Mouse (Mus musculus): ENCODE measurements around the gene Myd88.
"Not testable (repeated sequence)": the region's sequence is repeated elsewhere in the genome, so short reads cannot be mapped to it uniquely, and the experiment has no call there.

The Myd88 gene

DNA sequence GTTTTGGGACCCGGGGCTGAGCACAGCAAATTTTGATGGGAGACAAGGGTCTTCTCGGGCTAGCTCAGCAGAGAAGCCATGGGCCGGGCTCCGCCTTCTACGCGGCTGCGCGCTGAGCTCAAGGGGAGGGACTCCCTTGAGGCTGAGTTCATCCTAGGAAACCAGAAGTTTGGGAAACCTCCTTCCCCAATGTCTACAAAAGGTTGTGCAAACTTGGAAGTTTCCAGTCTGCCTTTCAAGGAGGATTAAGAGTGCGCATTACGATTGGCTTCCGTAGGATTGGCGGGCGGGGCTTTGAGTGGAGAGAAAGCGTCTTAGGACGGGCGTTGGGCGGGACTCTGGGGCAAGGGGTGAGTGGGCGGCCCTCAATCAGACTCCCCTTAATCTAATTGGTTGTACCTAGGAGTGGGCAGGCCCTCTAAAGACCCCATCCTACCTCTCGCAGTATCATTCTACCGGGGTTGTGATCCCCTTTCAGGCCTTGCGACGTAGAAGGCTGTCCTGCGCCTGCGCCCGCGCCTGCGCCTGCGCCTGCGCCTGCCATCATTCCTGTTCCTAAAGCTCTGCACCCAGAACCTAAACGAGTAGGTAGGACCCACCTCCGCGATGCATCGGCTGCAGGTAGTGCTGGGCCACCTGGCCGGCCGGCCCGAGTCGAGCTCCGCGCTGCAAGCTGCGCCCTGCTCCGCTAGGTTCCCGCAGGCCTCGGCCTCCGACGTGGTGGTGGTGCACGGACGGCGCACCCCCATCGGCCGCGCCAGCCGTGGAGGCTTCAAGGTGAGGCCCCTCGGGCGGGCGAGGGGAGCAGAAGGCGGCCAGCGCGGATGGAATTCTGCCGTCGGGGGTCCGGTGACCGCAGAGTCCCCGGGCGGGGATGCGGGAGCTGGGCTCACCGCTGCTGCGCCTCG is at the start of gene Myd88:
TSS of gene Myd88 (minus strand) at position 503 of the 908 bp plus-strand sequence.
- peak; percentile 94 for ATAC-seq (ENCODE audit: insufficient number of reproducible peaks, low FRiP score, low TSS enrichment)

DNA sequence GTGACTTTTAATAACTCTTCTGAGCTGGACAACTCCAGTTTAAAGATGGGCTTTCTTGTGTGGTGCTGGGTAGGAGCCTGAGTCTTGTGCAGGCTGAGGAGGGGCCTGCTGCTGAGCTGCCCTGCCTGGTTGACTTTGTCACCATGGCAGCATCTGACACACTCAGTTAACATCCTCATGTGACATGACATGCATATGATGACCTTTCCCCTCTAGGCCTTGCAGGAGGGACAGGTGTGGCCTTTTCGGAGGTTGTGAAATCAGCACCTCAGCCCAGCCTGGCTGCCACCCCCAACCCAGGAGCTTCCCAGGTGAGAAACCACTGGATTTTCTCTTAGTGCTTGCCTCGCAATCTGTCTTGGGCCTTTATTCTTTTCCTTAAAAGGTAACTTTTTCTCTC is 49.0 kb upstream of the Myd88 start:
- no peak for ATAC-seq (ENCODE audit: insufficient number of reproducible peaks, low FRiP score, low TSS enrichment)

DNA sequence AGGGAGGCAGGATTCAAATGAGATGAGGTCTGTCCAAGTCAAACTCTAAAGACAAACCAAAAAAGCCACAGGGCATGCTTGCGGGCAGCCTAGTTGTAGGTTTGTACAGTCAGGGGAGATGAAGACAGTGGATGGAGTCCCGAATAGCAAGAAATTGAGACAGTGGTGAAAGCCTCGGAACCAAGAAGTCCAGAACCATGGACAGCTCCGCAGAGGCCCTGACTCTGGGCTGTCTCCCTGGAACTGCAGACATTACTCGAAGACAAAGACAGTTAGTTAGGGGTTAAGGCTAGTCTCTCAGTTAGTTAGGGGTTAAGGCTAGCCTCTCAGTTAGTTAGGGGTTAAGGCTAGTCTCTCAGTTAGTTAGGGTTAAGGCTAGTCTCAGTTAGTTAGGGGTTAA is 47.7 kb upstream of the Myd88 start:
- no peak for ATAC-seq (ENCODE audit: insufficient number of reproducible peaks, low FRiP score, low TSS enrichment)

DNA sequence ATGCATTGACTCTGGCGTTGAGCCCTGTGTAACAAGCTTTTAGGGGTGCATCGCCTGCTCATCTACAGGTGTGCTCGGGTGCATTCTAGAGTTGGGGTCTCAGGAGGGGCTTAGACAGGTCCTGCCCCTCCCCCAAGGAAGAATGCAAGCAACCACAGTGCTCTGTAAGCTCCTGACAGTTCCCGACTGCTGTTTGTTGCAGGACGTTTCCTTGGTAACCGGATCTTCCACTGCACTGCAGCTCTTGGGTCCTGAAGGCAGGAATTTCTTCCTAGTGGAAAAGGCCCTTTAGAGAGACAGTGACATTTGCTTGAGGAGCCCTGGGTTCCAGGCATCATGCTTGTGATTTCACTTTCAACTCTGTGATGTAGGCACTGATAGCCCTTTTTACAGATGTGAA is 41.4 kb upstream of the Myd88 start:
- ATAC-seq (ENCODE audit: insufficient number of reproducible peaks, low FRiP score, low TSS enrichment), result no peak

DNA sequence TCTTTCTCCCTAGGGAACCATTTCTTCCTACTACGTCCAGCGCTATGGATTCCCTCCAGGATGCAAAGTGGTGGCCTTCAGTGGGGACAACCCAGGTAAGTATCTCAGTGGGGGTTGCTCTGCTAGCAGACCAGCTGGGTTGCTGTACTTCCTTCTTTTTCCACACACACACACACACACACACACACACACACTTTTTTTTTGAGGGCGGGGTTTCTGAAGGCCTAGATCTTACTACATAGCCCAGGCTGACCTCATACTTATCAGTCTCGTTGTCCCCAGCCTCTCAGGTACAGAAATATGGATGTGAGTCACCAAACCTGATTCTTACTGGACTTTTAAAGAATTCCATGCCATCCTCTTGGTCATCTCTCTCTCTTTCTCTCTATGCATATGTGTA is 37.0 kb upstream of the Myd88 start:
- no peak for ATAC-seq (ENCODE audit: insufficient number of reproducible peaks, low FRiP score, low TSS enrichment)

DNA sequence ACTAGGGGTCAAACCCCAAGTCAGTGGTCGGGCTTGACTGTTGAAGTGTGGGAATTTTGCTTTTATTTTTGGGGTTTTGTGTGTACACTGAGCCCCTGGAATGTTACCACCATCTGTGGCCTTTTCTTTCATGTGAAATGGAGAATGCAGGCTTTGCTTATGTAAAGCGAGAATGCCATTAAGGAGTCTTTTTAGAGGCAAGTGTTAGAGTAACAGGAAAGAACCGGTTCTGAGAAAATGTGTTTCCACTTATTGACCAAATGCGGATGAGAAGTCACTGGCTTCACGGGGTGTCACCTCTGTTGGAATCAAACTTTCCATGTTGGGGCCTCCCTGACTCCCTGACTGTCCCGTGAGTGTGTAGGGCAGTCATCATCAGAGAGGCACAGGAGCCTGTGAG is 34.3 kb upstream of the Myd88 start:
- ATAC-seq (ENCODE audit: insufficient number of reproducible peaks, low FRiP score, low TSS enrichment), result no peak

DNA sequence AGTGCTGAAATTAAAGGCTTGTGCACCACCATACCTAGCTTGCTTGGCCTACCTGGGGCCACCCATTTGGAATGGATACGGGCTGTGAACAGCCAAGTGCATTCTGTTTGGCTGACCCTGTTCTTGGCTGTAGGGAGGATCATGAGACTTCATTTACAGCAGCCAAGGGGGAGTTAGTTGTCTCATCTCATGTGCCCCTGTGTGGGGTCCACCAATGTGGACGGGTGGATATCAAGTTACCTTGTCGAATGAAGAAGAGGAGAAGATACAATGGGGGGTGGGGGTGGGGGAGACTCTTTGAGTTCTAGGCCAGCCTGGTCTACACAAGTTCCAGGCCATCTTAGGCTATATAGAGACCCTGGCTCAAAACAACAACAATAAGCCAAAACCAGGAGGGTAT is 33.8 kb upstream of the Myd88 start:
- no peak for ATAC-seq (ENCODE audit: insufficient number of reproducible peaks, low FRiP score, low TSS enrichment)

DNA sequence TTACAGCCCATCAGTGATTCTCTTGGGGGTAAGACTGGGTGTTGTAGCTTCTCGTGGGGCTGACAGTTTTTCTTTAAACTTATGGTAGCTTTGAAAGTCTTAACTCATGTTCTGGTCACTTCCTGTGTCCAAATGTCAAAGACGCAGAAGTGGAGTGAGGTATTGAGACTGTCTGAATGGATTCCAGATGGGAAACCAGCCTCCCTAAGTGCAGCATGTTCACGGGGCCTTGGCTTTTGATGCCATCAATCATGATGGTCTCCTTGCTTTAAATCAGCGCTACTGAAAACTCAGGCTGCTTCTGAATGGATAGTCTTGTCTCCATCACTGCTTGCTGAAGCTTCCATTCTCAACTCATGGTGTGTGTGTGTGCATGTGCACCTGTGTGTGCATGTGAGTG is 30.0 kb upstream of the Myd88 start:
- no peak for ATAC-seq (ENCODE audit: insufficient number of reproducible peaks, low FRiP score, low TSS enrichment)

DNA sequence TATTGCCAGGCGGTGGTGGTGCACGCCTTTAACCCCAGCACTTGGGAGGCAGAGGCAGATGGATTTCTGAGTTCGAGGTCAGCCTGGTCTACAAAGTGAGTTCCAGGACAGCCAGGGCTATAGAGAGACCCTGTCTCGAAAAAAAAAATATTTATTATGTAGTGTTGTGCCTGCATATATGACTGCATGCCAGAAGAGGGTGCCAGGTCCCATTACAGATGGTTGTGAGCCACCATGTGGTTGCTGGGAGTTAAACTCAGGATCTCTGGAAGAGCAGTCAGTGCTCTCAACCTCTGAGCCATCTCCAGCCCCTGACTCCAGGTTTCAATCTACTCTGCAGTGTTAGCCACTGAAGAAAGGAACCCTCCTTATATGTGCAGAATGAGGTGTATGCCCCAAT is 29.6 kb upstream of the Myd88 start:
- not testable (repeated sequence) for ATAC-seq (ENCODE audit: insufficient number of reproducible peaks, low FRiP score, low TSS enrichment)

DNA sequence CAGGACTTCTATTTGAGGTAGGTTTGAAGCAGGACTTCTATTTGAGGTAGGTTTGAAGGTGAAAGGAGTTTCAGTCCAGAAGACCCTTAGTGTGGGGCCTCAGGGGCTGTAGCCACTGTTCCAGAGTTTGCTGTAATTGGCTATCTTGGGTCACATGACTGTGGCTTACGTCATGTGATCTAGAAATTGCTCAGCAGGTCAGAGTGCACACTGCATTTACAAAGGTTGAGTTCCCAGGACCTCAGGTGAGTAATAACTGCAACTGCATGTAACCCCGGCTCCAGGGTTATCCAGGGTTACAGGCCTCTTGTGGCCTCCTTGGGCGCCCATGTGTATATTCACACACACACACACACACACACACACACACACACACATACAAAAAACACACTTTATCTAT is 27.2 kb upstream of the Myd88 start:
- ATAC-seq (ENCODE audit: insufficient number of reproducible peaks, low FRiP score, low TSS enrichment), result no peak

DNA sequence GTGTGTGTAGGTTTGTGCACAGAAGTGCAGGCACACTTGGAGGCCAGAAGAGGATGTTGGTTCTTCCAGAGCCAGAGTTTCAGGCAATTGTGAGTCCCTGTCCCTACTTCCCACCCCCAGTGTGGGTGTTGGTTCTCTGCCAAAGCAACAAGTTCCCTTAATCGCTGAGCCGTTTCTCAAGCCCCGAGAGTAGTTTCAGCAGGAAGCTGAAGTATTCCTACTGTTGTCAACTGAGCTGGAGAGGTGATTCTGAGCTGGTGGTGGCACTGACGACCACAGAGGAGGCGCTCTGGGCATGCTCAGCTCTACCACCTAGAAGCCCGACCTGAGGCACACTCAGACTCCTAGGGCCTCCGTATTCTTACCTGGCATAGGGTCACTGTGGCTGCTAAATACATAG is 24.1 kb upstream of the Myd88 start, which contains the start of gene Slc22a14:
TSS of gene Slc22a14 (minus strand) at position 270 of the 400 bp plus-strand sequence.
- ATAC-seq (ENCODE audit: insufficient number of reproducible peaks, low FRiP score, low TSS enrichment), result no peak

DNA sequence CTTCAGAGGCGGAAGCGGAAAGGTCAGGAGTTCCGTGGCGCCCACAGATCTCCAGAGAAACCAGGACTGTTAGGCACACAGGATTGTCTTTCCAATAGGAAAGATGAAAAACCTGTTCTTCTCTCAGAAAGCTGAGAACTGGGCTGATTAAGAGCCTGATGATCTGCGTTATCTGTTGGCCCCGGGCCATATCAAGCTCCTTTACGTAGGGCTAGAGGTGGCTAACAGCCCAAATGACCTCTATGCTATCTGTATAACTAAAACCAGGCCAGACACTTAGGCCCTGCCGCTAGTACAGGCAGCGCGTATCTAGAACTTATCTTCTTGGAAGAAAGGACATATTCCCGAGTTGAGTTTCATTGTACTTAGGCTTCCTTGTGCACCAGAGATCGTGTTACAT is 22.0 kb upstream of the Myd88 start:
- no peak for ATAC-seq (ENCODE audit: insufficient number of reproducible peaks, low FRiP score, low TSS enrichment)

DNA sequence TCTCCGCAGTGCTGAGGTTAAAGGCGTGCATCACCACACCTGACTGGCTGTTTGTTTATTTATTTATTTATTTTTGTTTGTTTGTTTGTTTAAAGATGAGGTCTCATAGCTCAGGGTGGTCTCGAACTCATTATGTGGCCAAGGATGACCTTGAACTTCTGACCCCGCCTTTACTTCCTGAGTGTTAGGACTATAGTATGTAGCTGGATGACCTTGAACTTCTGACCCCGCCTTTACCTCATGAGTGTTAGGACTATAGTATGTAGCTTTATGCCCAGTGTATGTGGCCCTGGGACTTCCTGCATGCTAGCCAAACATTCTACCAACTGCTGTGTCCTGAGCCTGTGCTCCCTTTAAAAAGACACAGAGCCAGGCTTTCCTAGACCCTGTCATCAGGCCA is 20.2 kb upstream of the Myd88 start:
- no peak for ATAC-seq (ENCODE audit: insufficient number of reproducible peaks, low FRiP score, low TSS enrichment)

DNA sequence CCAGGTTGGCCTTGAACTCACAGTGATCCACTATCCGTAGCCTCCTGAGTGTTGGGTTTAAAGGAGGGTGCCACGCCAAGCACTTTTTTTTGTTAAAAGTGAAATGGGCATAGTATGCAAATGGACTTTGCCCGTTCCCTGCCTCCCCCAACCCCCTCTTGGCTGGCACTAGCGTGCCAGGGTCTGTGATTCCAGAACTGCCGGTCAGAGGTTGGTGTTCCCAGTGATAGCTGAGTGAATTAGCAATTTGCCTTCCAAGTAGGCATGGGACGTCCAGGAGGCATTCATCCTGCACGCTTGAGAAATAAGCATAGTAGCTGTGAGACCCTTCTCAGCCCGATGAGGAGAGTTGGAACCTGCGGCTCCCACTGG is 16.8 kb upstream of the Myd88 start:
- no peak for ATAC-seq (ENCODE audit: insufficient number of reproducible peaks, low FRiP score, low TSS enrichment)

DNA sequence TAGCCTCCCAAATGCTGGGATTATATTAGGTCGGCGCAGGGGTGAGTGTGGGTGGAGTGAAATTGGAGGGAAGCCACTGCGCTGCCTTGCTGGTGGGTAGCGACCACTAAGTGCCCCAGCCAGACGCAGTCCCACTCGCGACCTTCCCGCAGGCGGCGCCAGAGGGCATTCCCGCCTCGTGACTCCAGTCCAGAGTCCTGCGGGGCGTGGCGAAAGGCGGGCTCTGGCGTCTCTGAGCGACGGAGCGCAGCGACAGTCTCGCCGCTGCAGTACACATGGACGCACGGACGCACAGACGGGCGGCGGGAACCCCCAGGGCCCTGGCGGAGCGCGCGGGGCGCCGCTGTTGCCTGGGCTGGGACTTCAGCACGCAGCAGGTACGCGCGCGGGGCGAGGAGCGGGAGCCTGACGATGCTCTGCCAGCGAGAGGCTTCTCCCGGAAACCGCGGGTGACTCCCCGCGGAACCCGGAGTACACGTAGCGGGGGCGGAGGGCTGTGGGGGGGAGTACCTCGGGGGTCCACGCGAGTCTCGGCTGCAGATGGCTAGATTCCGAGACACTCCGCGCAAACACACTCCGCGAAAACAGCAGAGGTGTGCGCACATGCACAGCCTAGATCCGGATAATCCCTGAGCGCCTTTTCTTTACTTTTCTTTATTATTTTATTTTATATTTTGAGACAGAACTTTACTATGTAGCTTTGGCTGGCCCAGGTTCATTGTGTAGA is 16.3 kb upstream of the Myd88 start, which contains the start of gene Xylb:
TSS of gene Xylb (plus strand) at position 51 of the 727 bp plus-strand sequence.
- peak; percentile 82 for ATAC-seq (ENCODE audit: insufficient number of reproducible peaks, low FRiP score, low TSS enrichment)

DNA sequence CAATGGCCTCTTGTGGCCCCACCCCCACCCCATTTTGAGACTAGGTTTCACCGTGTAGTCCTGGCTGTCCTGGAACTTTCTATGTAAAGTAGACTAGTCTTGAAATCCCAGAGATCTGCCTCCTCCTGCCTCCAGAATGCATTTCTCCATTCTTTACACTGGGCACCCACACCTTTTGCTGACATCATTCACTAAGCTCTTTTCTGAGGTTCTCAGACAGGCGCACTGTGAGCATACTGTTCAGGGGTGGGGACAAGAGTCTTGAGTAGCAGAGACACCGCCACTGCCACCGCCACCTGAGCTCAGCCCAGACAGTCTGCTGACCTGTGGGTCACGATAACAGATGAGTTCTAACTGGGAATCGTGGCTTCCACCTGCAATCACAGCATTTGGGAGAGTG is 14.7 kb upstream of the Myd88 start:
- no peak for ATAC-seq (ENCODE audit: insufficient number of reproducible peaks, low FRiP score, low TSS enrichment)

DNA sequence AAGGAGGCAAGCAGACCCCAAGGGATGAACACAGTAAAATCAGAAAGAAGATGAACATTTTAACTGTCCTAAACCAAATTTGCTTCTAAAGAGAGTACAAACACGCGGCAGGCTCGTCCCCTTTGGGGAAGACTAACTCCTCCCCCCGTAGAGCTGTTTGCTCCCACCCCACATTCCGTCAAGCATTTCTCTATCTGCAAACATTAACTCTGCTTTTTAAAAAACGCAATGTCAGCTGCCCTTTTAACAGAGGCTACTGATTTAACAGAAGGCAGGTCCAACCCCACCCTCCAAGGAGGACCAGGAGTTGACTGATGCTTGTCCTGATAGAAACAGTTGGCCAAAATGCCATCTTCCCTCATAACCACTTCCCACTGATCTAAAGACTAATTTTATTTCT is 12.7 kb upstream of the Myd88 start:
- no peak for ATAC-seq (ENCODE audit: insufficient number of reproducible peaks, low FRiP score, low TSS enrichment)

DNA sequence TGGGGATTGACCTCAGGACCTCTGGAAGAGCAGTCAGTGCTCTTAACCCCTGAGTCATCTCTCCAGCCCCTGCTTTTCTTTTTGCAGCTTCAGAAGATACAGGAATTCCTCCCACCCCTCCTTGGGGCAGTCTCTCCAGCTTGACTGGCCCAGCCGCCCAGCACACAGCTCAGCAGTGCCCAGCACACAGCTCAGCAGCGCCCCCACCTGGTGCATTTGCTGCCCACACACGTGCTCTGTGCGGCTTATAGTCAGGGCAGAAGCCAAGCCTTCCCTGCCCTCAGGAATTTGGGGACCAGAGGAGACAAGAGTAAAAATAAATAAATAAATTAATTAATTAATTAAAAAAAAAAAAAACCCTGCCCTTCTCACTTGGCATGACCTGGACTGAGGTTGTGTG is 10.8 kb upstream of the Myd88 start:
- 0 out of 2 replicates have a peak, but pooled peaks have one; percentile 74 for ATAC-seq (ENCODE audit: insufficient number of reproducible peaks, low FRiP score, low TSS enrichment)

DNA sequence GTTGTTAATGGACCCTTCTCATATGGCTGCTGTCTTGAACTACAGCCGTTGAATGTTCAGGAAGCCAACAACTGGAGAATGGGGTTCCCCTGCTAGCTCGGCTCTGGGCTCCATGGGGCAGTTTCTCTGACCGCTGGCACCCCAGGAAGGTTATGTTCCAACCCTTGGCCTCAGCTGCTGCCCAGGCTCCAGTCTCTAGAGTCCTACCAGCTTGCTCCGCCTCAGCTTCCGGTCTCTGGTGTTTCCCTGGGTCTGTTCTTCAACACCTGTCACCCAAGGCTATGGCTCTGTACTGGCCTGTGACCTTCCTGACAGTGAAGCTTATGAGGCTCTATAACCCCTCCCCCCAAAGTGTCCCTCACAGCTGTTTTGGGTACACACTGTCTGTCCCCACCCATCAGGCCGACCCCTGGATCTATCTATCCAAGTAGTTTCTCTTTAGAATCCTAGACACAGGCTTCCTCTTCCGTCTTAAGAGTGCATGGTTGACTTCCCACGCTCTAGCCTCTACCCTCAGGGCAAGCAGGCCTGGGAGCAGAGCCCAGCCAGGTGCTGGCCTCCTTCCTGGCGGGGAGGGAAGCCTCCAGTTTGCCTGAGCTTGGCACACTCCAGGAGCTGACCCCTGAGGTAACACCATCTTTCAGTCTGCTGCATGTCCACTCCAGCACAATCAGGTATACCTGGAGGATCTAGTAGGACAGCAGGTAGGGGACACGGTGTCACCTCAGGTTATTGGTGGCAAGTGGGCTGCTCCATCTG is 9.9 kb upstream of the Myd88 start:
- ATAC-seq (ENCODE audit: insufficient number of reproducible peaks, low FRiP score, low TSS enrichment), result no peak

DNA sequence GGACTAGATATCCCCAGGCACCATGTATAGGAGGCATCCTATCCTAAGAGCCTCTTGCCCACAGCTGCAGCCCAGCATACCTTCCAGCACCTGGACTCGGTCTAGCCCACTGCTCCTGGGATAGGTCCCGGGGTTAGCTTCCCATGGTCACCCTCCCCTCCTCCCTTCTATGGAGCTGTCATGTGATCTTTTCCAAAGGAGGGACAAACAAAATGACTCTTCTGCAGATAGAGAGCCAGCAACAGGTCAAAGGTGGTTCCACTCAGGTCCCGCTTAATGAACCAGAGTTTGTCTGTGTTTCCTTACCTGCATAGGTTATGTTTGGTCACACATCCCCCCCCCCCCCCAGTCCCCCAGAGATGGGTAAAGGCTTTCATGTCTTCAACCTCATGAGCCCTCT is 9.3 kb upstream of the Myd88 start:
- ATAC-seq (ENCODE audit: insufficient number of reproducible peaks, low FRiP score, low TSS enrichment), result no peak

DNA sequence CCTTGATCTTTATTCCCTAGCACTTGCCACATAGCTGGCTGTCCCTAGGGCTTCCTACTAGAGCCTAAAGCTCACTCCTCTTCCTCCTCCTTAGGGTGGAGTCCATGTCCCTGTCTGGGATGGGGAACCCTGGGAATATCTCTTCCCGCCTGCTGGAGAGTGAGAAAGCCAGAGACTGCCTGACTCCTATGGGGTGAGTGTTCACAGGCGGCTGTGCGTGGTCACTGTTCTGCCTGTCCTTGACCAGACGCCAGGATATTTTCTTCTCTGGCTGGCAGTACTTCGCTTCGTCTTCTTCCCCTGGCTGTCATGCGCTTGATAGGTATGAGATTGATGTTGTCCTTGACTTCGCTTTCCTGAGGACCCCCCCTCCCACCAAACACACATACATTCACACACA is 5.2 kb upstream of the Myd88 start:
- no peak for ATAC-seq (ENCODE audit: insufficient number of reproducible peaks, low FRiP score, low TSS enrichment)
